Mouse (Mus musculus) left cerebral cortex, adult 9 months (tissue): Measurements from ENCODE around the gene Tmem216.
A peak's percentile ranks its signal among the peaks of the same experiment; 100 is the strongest.
"Not testable (repeated sequence)": the region's sequence is repeated elsewhere in the genome, so short reads cannot be mapped to it uniquely, and the experiment has no call there.

Experiments used
- DNase-seq, 2 experiments: peaks; one replicate each; pipeline ENCODE4 v3.0.0; 2022; ENCODE audit warnings: low spot score in 2 of 2

Gene Tmem216

GRCm38 (mm10) chr19:10565217-10565616 is 9.2 kb upstream of the Tmem216 start:
- DNase-seq: no peak

- no peak for DNase-seq
Measured at GRCm38 (mm10) chr19:10564278-10564677, 8.2 kb upstream of the Tmem216 start.

- DNase-seq: no peak
Measured at GRCm38 (mm10) chr19:10562351-10562750, 6.3 kb upstream of the Tmem216 start.

GRCm38 (mm10) chr19:10561558-10562314 is 5.7 kb upstream of the Tmem216 start:
- no peak for DNase-seq

GRCm38 (mm10) chr19:10560108-10560507 is 4.1 kb upstream of the Tmem216 start:
- DNase-seq: no peak

- DNase-seq: not testable (repeated sequence)
Measured at GRCm38 (mm10) chr19:10557837-10558375, 1.9 kb upstream of the Tmem216 start.

GRCm38 (mm10) chr19:10557430-10557829 is 1.4 kb upstream of the Tmem216 start:
- DNase-seq: no peak

- no peak for DNase-seq
Measured at GRCm38 (mm10) chr19:10557001-10557400, 963 bp upstream of the Tmem216 start.

- no peak for DNase-seq
Measured at GRCm38 (mm10) chr19:10539454-10539853, 16.6 kb downstream of the Tmem216 start.

- no peak for DNase-seq
Measured at GRCm38 (mm10) chr19:10530082-10530481, 26.0 kb downstream of the Tmem216 start.

GRCm38 (mm10) chr19:10525910-10526309 is 30.1 kb downstream of the Tmem216 start, which contains the start of gene Sdhaf2:
TSS of gene Sdhaf2 (minus strand) at chr19:10526142.
- DNase-seq: peak in 1 of 2 experiments; percentile 47

- DNase-seq: peak; percentile 55 to 88
Measured at GRCm38 (mm10) chr19:10525106-10525901, 30.7 kb downstream of the Tmem216 start, which contains the start of gene Cpsf7. TSS of gene Cpsf7 (plus strand) at chr19:10525266.

- no peak for DNase-seq
Measured at GRCm38 (mm10) chr19:10524784-10525105, 31.3 kb downstream of the Tmem216 start.

GRCm38 (mm10) chr19:10523483-10524080 is 32.5 kb downstream of the Tmem216 start:
- DNase-seq: no peak

- DNase-seq: no peak
Measured at GRCm38 (mm10) chr19:10521926-10522325, 34.1 kb downstream of the Tmem216 start.

- no peak for DNase-seq
Measured at GRCm38 (mm10) chr19:10520355-10520754, 35.7 kb downstream of the Tmem216 start.

- DNase-seq: no peak
Measured at GRCm38 (mm10) chr19:10510759-10511330, 45.2 kb downstream of the Tmem216 start.

GRCm38 (mm10) chr19:10502571-10502970 is 53.5 kb downstream of the Tmem216 start:
- DNase-seq: peak in 1 of 2 experiments; percentile 40

GRCm38 (mm10) chr19:10500581-10500980 is 55.5 kb downstream of the Tmem216 start:
- no peak for DNase-seq

GRCm38 (mm10) chr19:10497512-10498160 is 58.4 kb downstream of the Tmem216 start:
- DNase-seq: no peak

GRCm38 (mm10) chr19:10496976-10497375 is 59.1 kb downstream of the Tmem216 start:
- DNase-seq: no peak
